Mouse (Mus musculus) liver, adult 2 months (tissue): ENCODE measurements around the gene Lrrc4c. TPM values are rescaled to one million over a fixed set of nuclear protein-coding genes. Genes with fewer than 3 reads are reported as not detected.

ENCODE experiments used
- DNase-seq: peaks from one replicate; pipeline ENCODE4 v3.0.0-alpha.2; 2011; ENCODE audit warnings: low read depth, low spot score; ENCODE audit errors: extremely low read depth
- H3K27ac ChIP-seq: fragments of 200-500 bp; replicated peaks from 2 replicates; pipeline ENCODE4 v1.5.1; 2012; ENCODE audit warnings: low read depth, mild to moderate bottlenecking, control low read depth, inconsistent platforms, low read length; ENCODE audit not compliant: insufficient read depth
- H3K27me3 ChIP-seq: fragments of 200-500 bp; 2 replicates; pipeline ENCODE4 v1.6.1; 2012; ENCODE audit warnings: mild to moderate bottlenecking, moderate library complexity, low read length, inconsistent platforms; ENCODE audit not compliant: control insufficient read depth, insufficient read depth
- H3K36me3 ChIP-seq: fragments of 200-500 bp; 2 replicates; pipeline ENCODE4 v1.6.1; 2012; ENCODE audit warnings: low read length, inconsistent platforms; ENCODE audit not compliant: control insufficient read depth, insufficient read depth
- H3K4me1 ChIP-seq: fragments of 200-500 bp; 2 replicates; pipeline ENCODE4 v1.6.1; 2011; ENCODE audit warnings: low read length; ENCODE audit not compliant: control insufficient read depth, insufficient read depth
- H3K4me3 ChIP-seq: fragments of 200-500 bp; 2 replicates; pipeline ENCODE4 v1.5.1; 2011; ENCODE audit warnings: low read depth, mild to moderate bottlenecking, control low read depth, low read length, moderate library complexity; ENCODE audit not compliant: insufficient read depth
- H3K79me2 ChIP-seq: fragments of 200-500 bp; 2 replicates; pipeline ENCODE4 v1.6.1; 2012; ENCODE audit warnings: inconsistent platforms, mild to moderate bottlenecking, low read length, moderate library complexity; ENCODE audit not compliant: control insufficient read depth, insufficient read depth
- H3K9ac ChIP-seq: fragments of 200-500 bp; 2 replicates; pipeline ENCODE4 v1.6.1; 2012; ENCODE audit warnings: low read depth, mild to moderate bottlenecking, control low read depth, inconsistent platforms, low read length
- CTCF ChIP-seq: fragments of 200-500 bp; IDR thresholded peaks from 2 replicates; pipeline ENCODE4 v1.5.1; 2011; ENCODE audit warnings: low read depth, low read length, control low read depth
- POLR2A ChIP-seq: fragments of 200-500 bp; IDR thresholded peaks from 2 replicates; pipeline ENCODE4 v1.6.1; 2011; ENCODE audit warnings: low read length, control low read depth; ENCODE audit not compliant: insufficient read depth; ENCODE audit errors: extremely low read depth
- WGBS: fragments of 180-500 bp; shearing (Covaris S2); methylation state at CpG from one replicate; pipeline ENCODE4 v1.1.7; 2018; 5-methylcytosine and 5-hydroxymethylcytosine counted together
- polyA plus RNA-seq: library from polyadenylated mRNA; depleted of rRNA; stranded (reverse); fragments of >200 nt; gene quantifications from 2 replicates; pipeline ENCODE4 v1.2.3, GENCODE M21; 2012
- total RNA-seq: library from RNA; depleted of rRNA; stranded (reverse); fragments of >200 nt; gene quantifications from 2 replicates; pipeline ENCODE4 v1.2.3, GENCODE M21; 2014

Gene Lrrc4c
- total and polyA plus RNA-seq, 2 experiments, result 0.39 to 1.4 TPM

DNA sequence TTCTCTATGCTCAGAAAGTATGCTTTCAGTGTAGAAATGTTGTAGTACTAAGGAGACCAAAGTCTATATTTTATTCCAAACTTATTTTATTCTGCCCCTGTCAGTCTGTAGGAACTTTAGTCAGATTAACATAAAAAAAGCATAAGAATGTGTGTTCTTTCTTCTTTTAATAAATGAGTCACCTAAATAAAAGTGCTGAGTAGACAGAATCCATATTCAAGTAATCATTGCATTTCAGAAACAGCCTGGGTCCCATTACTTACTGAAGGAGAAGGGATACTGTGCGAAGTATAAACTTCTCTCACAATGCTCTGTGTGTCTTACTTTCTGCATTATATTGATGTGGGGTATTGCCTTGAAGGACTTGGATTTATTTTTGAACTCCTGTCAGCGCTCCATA lies 255.8 kb downstream of the Lrrc4c start:
- Histone ChIP-seq H3K27me3 (no peaks in the 10 kb centered on the region), H3K4me3 (no peak overlapping the region), H3K4me1 (no peaks in the 10 kb centered on the region), H3K79me2 (no peaks in the 10 kb centered on the region), H3K36me3 (no peaks in the 10 kb centered on the region), H3K9ac (no peak overlapping the region), H3K27ac (no peak overlapping the region)
- 73% methylated on average over 2 of the region's 2 CpGs for WGBS
- TF ChIP-seq CTCF, result no peak
- DNase-seq, result no peak

DNA sequence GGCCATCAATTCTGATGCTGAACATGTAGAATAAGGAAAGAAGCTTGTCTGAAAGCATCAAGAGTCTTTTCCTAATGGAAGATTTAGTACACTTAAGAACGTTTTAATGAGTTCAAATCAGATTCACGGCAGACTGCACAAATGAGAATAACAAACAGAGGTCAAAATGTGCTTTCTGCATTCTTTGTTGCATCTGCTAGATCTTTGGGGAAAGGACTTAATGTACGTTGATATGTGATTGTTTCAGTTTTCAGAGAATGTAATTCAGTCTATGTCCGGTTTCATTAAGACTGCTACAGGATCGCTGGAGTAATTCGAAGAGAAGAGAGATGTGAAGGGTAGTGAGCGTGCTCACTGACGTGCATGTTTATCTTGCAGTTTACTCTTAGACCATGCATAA lies 259.7 kb downstream of the Lrrc4c start:
- Histone ChIP-seq H3K27me3 (no peaks in the 10 kb centered on the region), H3K4me3 (no peak overlapping the region), H3K79me2 (no peaks in the 10 kb centered on the region), H3K9ac (no peak overlapping the region), H3K36me3 (no peaks in the 10 kb centered on the region), H3K27ac (no peak overlapping the region), H3K4me1 (no peaks in the 10 kb centered on the region)
- WGBS, result 81% methylated on average over 8 of the region's 8 CpGs
- no peak for DNase-seq
- TF ChIP-seq CTCF (no peak), POLR2A (no peak)

DNA sequence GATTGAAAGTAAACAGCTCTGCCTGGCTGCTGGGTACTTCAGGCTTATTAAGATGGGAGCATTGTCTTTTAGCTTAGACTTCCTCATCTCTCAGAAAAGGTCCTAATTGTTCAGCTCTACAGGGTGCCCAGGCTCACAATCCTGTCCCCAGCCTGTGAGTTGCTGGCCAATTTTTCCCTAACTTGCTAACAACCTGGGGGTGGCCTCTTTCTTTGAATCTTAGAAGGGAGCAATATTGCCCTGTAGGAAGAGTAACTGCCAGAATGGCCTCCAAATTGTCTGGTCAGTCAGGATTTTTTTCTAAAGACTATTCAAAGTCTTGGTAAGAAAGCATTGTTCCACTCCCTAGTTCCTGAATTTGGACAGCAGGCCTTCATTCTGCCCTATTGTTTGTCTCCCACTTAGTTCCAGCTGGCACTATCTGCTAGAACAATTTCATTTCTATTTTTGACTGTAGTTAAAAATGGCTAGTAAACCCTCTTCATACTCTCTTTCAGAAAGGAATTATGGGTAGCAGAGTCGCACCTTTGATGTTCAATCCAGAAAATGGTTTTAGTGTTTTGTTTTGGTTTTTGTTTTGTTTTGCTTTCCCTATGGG lies 262.3 kb downstream of the Lrrc4c start:
- 85% methylated on average over 1 of the region's 1 CpGs for WGBS
- no peaks in the 10 kb centered on the region for H3K79me2 ChIP-seq
- no peak overlapping the region for H3K27ac ChIP-seq
- no peaks in the 10 kb centered on the region for H3K36me3 ChIP-seq
- no peak overlapping the region for H3K4me3 ChIP-seq
- no peak for DNase-seq
- H3K4me1 ChIP-seq, result no peaks in the 10 kb centered on the region
- H3K27me3 ChIP-seq, result no peaks in the 10 kb centered on the region
- TF ChIP-seq CTCF (no peak), POLR2A (no peak)
- no peak overlapping the region for H3K9ac ChIP-seq

DNA sequence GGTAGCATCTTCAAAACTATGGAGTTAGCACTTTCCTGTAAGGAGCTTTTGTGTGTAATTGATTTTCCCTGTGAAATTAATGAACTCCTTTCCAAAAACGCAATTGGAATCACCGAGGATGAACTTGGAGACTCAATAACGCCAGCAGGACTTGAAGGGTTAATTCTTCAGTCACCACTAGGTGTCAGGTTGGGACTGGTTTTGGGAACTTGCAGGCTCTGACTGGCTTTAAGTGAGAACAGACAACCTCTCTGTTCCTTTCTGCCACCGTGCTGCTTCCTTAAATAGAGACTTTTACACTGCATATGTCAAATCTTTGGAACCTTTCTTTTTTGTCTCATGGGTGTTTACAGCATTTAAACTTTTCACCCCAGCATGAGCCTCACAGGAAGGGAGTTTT lies 267.7 kb downstream of the Lrrc4c start:
- H3K4me1 ChIP-seq, result no peaks in the 10 kb centered on the region
- no peaks in the 10 kb centered on the region for H3K36me3 ChIP-seq
- H3K27ac ChIP-seq, result no peak overlapping the region
- TF ChIP-seq CTCF (no peak), POLR2A (no peak)
- peak; percentile 21 for DNase-seq
- H3K4me3 ChIP-seq, result no peak overlapping the region
- 8% methylated on average over 4 of the region's 4 CpGs for WGBS
- H3K79me2 ChIP-seq, result no peaks in the 10 kb centered on the region
- no peak overlapping the region for H3K9ac ChIP-seq
- H3K27me3 ChIP-seq, result no peaks in the 10 kb centered on the region

DNA sequence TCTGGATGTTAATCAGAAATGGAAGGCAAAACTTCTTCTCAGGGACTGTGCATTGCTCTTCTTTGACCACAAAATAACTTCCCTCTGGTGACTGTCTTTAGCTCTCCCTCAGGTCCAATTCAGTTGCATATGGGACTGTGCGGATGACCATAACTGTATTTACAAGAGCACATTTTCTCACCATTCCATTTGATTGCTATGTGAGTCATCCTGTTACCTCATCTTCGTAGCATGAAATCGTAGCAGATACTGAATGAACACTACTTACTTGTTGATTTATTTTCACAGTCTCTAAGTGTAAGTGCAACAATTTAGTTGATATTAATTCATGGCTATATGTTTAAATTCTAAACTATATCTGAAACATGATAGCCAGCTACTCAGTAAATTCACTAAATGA lies 286.8 kb downstream of the Lrrc4c start:
- no peak for TF ChIP-seq POLR2A
- TF ChIP-seq CTCF, result no peak
- Histone ChIP-seq H3K9ac (no peak overlapping the region), H3K79me2 (no peaks in the 10 kb centered on the region), H3K27me3 (no peaks in the 10 kb centered on the region), H3K36me3 (no peaks in the 10 kb centered on the region), H3K4me1 (no peaks in the 10 kb centered on the region), H3K27ac (no peak overlapping the region), H3K4me3 (no peak overlapping the region)
- 80% methylated on average over 3 of the region's 3 CpGs for WGBS
- DNase-seq, result no peak

DNA sequence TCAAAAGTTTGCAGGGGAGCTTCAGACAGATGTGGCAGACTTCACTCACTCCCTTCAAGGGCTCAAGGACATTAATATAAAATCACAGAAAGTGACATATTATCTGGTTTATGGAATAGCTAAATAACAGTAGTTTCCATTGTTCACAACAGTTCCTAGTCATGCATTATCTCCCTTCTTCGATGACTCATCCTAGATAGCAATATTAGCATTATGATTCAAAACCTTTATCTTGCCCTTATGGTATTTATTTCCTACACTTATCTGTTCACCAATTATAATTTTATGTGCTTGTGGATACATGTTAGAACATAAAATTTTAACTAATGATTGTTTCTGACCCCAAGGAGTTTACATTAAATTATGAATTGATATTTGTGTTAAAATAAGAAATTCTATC lies 296.2 kb downstream of the Lrrc4c start:
- no peaks in the 10 kb centered on the region for H3K4me1 ChIP-seq
- H3K36me3 ChIP-seq, result no peaks in the 10 kb centered on the region
- WGBS, result 55% methylated on average over 1 of the region's 1 CpGs
- H3K4me3 ChIP-seq, result no peak overlapping the region
- H3K27ac ChIP-seq, result no peak overlapping the region
- H3K79me2 ChIP-seq, result no peaks in the 10 kb centered on the region
- no peaks in the 10 kb centered on the region for H3K27me3 ChIP-seq
- TF ChIP-seq POLR2A, result no peak
- TF ChIP-seq CTCF, result no peak
- DNase-seq, result no peak
- no peak overlapping the region for H3K9ac ChIP-seq
